Mouse (Mus musculus) cerebellum, postnatal 4 days (tissue): Measurements from ENCODE around the gene Rpl39.
A peak's percentile ranks its signal among the peaks of the same experiment; 100 is the strongest.
"Not testable (repeated sequence)": the region's sequence is repeated elsewhere in the genome, so short reads cannot be mapped to it uniquely, and the experiment has no call there.

ENCODE experiments used
- DNase-seq, 2 experiments: peaks; one replicate each; pipeline ENCODE4 v3.0.0; 2022; ENCODE audit warnings: low spot score in 2 of 2, mixed read lengths in 1 of 2

Rpl39 gene

GRCm38 (mm10) chrX:37084927-37085660, at the start of gene Rpl39:
Rpl39 (minus strand) TSS chrX:37085402.
- DNase-seq: peak; percentile 45 to 74

- peak; percentile 38 to 69 for DNase-seq
Observed at GRCm38 (mm10) chrX:37126671-37127358, 41.6 kb upstream of the Rpl39 start, which contains the start of gene Nkap. Nkap (plus strand) TSS chrX:37126795.

DNA sequence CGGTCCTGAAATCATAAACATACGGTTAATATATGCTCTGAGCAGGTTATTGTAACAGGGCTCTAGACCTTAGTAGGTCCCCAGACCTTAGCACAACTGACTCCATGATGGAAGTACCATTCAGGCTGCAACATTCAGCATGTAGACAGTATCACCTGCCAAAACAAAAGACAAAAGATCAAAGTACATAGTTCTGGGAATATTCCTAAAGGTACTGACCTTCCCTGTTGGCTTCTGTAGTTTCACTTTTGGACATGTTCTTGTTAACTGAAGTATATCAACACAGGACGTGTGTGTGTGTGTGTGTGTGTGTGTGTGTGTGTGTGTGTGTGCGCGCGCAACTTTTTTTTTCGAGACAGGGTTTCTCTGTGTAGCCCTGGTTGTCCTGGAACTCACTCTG, 40.3 kb upstream of the Rpl39 start:
- DNase-seq: no peak

GRCm38 (mm10) chrX:37120212-37120611, 35.0 kb upstream of the Rpl39 start:
- DNase-seq: no peak

- no peak for DNase-seq
Observed at GRCm38 (mm10) chrX:37119585-37119984, 34.4 kb upstream of the Rpl39 start.

- no peak for DNase-seq
Observed at GRCm38 (mm10) chrX:37117085-37117484, 31.9 kb upstream of the Rpl39 start.

DNA sequence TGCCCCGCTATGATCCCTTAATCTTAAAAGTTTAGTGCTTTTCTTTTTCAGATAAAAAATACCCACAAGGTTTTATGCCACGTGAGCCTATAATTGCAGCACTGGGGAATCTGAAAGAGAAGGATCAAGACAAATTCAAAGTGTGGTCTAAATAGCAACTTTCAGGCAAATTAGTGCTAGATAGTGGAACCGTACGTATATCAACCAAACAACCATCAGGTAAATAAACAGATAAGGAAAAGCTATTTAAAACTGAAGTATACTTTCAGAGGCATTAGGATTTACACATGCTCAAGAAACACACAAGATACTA, 25.6 kb upstream of the Rpl39 start:
- DNase-seq: no peak

GRCm38 (mm10) chrX:37110193-37110880, 25.1 kb upstream of the Rpl39 start, which contains the start of gene Upf3b:
Upf3b (minus strand) TSS chrX:37110322.
- peak; percentile 53 to 85 for DNase-seq

DNA sequence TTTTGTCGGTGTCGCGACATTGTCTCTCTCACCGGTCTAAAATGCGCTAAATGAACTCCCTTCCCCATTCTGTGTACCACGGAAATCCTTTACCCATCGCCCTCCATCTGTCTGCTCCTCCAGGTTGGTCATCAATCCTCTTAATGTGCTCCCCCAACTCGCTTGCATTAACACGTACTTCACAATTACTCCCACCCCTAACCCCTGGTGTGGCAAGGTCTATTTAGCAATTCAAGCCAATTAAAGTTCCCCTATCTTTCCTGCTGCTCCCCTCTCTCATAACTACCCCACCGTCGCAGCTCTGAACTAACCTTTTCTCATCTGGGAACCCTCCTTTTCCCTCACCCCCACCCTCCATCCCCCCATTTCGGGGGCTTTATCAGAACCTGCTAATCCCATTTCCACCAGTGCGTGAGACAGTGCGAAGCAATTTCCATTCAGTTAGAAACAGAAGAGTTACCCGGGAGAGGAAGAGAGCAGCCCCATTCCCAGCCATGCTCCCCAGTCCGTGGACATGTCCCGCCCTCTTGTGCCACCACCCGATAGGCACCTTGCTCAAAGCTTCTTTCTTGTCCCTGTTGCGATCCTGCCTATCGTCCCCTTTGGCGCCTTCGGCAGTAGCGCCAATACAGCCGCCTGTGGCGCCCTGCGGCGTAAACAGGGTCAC, 24.5 kb upstream of the Rpl39 start:
- no peak for DNase-seq

GRCm38 (mm10) chrX:37103826-37104225, 18.6 kb upstream of the Rpl39 start:
- no peak for DNase-seq

GRCm38 (mm10) chrX:37098681-37099080, 13.5 kb upstream of the Rpl39 start:
- no peak for DNase-seq

DNA sequence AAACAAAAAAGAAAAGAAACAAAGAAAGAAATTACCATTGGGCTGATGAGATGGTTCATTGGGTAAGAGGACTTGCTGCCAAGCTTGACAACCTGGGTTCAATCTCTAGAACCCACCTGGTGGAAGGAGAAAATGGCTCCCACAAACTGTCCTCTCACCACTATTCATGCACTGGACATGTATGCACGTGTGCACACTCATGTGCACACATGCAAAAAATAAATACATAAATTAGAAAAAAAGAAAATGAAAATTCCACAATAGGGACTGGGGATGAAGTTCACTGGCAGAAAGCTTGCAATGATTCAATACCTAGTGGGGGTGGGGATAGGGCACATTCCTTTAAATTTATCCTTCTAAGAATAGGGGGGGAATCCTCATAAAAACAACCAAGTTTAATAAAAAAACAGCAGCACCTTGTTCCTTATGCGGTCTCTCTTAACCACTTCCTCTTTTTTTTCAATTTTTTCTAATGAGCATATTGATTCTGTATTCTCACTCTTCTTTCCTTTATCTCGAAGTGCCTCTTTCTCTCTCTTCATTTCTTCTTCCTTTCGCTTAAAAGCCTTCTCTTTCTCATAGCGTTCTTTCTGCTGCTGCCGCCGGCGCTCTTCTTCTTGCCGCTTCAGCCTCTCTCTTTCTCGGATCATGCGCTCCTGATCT, 10.0 kb upstream of the Rpl39 start:
- no peak for DNase-seq

DNA sequence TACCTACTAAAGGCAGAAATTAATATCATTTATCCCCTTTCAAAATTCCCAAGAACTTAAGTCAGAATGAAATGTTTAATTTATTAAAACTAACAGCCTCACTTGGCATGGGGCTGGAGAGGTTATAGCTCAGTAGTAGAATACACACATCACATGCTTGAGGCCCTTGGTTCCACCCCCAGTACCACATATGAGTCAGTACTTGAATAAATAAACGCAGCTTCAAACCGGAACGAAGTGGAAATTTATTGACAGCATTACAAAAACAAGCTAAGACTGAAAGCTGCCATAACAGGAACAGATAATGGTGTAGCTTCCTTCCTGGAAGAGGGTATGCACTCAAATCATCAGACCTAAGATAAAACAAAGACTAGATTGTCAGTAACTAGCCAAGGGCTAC, 6.3 kb upstream of the Rpl39 start:
- no peak for DNase-seq

DNA sequence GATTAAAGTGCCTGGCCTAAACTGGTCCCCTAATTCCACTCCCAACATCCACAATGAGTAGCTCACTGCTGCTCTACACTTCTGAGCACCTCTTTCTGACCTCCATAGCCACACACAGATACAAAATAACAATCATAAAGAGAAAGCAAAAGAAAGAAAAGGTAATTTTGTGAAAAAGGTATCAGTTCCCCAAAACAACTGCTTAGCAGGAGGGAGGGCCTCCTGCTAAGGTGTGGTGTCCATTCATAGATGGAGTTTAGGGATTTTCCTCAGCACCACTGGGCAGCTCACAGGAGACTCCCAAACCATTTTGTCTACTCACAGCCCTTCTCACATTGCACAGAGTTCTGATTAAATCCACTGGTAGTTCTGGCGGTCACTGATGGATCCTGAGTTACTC, 3.6 kb upstream of the Rpl39 start:
- no peak for DNase-seq

GRCm38 (mm10) chrX:37085665-37086064, 463 bp upstream of the Rpl39 start:
- DNase-seq: no peak

DNA sequence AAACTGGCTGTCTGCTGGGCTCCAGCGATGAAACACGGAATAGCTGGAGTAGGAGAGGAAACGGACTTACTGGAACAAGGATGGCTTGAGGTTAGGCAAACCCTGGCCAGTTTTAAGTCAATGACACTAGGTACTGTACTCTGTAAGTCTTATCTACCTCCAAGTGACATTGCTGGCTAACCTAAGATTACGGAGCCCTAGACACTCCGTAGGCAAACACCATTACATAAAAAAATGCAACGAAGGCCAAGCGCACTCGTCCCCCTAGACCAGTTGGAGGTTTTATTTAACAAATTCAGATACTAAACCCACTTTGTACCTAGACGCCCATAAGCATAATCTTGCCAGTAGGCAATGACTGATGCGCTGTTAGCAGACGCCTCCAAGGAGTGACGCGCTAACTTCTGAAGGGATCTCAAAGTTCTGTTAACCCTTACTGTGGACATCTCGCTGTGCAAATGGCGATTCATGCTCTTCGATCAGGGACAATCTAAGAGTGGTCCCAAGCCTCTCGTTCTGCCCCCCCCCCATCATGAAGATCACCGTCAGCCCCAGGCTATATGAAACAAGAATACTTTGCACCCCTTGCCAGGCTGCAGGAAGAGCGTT, 780 bp downstream of the Rpl39 start:
- no peak for DNase-seq

GRCm38 (mm10) chrX:37081194-37081593, 4.0 kb downstream of the Rpl39 start:
- DNase-seq: no peak

DNA sequence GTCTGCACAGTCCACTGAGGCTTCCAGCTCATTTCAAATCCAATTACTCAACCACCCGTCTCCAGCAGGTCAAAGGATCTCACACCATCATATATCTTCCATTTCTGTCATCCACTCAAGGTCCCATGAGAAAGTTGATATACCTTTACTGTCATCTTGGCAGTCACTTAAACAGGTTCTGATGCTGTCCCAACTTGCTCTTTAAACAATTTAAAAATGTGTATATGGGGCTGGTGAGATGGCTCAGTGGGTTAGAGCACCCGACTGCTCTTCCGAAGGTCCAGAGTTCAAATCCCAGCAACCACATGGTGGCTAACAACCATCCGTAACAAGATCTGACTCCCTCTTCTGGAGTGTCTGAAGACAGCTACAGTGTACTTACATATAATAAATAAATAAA, 4.9 kb downstream of the Rpl39 start:
- not testable (repeated sequence) for DNase-seq

DNA sequence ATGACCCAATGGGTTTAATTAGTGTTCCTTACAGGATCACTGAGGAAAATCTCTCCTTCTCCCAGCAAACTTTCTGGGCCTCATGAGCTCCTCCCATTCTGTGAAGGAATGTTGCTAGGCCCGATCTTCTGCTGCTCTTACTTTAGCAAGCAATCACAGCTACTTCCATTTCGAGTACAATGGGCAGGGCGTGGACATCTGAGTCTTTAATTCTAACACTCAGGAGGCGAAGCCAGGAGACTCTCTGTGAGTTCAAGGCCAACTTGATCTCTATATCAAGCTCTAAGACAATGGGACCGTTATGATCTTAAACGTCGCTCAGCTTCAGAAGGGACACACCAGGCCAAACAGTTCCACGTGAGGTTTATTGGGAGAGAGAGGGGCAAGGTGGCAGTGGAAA, 8.6 kb downstream of the Rpl39 start:
- no peak for DNase-seq

GRCm38 (mm10) chrX:37074262-37074892, 10.8 kb downstream of the Rpl39 start:
- DNase-seq: peak; percentile 22 to 68

DNA sequence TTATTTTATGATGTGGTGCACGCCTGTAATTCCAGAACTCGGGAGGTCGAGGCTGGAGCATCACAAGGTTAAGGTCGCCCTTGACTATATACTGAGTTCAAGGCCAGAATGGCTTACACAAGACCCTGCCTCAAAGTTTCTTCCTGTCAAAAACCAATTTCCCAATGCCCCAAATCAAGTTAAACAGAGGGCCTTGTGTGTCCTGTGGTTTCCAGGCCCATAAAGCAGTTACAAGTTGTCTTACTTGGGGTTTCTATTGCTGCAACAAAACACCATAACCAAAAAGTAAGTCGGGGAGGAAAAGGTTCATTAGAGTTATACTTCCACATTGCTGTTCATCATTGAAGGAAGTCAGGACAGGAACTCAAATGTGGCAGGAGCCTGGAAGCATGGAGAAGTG, 16.4 kb downstream of the Rpl39 start:
- no peak for DNase-seq
